Mouse (Mus musculus) cortical plate, adult 2 months (tissue): ENCODE results near the gene Ugcg. TPM values are rescaled to one million over a fixed set of nuclear protein-coding genes. Genes with fewer than 3 reads are reported as not detected.

Source experiments
- H3K27ac ChIP-seq: fragments of 200-500 bp; 2 replicates; pipeline ENCODE4 v1.5.1; 2012; ENCODE audit warnings: low read length, control low read depth, inconsistent platforms; ENCODE audit not compliant: insufficient read depth
- H3K4me1 ChIP-seq: fragments of 200-500 bp; 2 replicates; pipeline ENCODE4 v1.6.1; 2011; ENCODE audit warnings: low read length; ENCODE audit not compliant: control insufficient read depth, insufficient read depth
- H3K4me3 ChIP-seq: fragments of 200-500 bp; 2 replicates; pipeline ENCODE4 v1.5.1; 2011; ENCODE audit warnings: mild to moderate bottlenecking, low read length, control low read depth; ENCODE audit not compliant: insufficient read depth
- CTCF ChIP-seq: fragments of 200-500 bp; IDR thresholded peaks from 2 replicates; pipeline ENCODE4 v1.5.1; 2011; ENCODE audit warnings: mild to moderate bottlenecking, control low read depth, low read length; ENCODE audit not compliant: insufficient read depth; ENCODE audit errors: extremely low read depth
- POLR2A ChIP-seq: fragments of 200-500 bp; IDR thresholded peaks from 2 replicates; pipeline ENCODE4 v1.6.1; 2011; ENCODE audit warnings: mild to moderate bottlenecking, low read length, control low read depth; ENCODE audit not compliant: insufficient read depth; ENCODE audit errors: extremely low read depth
- polyA plus RNA-seq: library from polyadenylated mRNA; depleted of rRNA; stranded (reverse); fragments of >200 nt; gene quantifications from 2 replicates; pipeline ENCODE4 v1.2.3, GENCODE M21; 2012

Ugcg gene
- polyA plus RNA-seq, 1 experiment = 59.1 TPM

DNA sequence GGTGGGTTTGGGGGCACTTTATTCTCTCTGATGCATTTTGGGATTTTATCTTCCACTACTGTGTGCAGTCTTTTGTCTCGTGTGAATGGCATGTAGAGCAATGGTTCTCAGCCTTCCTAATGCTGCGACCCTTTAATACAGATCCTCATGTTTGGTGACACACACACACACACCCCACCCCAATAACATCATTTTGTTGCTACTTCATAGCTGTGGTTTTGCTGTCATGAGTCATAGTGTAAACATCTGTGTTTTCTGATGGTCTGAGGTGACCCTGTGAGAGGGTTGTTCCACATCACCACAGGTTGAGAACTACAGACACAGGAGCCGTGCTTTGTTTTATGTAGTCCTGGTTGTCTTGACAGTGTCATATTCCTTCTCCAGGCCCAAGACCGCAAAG is 15.6 kb downstream of the Ugcg start:
- Histone ChIP-seq H3K4me1 (peaks cover 5% of the 10 kb centered on the region), H3K27ac (no peak overlapping the region), H3K4me3 (no peak overlapping the region)
- no peak for TF ChIP-seq CTCF
- TF ChIP-seq POLR2A = no peak

GRCm38 (mm10) chr4:59205758-59206340 is 16.8 kb downstream of the Ugcg start:
- peaks cover 3% of the 10 kb centered on the region for H3K4me1 ChIP-seq
- no peak overlapping the region for H3K4me3 ChIP-seq
- no peak for TF ChIP-seq CTCF
- no peak for TF ChIP-seq POLR2A
- H3K27ac ChIP-seq = no peak overlapping the region

- H3K4me3 ChIP-seq = no peak overlapping the region
- no peak for TF ChIP-seq POLR2A
- no peak for TF ChIP-seq CTCF
- no peak overlapping the region for H3K27ac ChIP-seq
- peaks cover 3% of the 10 kb centered on the region for H3K4me1 ChIP-seq
These were observed 17.5 kb downstream of the Ugcg start for GRCm38 (mm10) chr4:59206600-59206999.

DNA sequence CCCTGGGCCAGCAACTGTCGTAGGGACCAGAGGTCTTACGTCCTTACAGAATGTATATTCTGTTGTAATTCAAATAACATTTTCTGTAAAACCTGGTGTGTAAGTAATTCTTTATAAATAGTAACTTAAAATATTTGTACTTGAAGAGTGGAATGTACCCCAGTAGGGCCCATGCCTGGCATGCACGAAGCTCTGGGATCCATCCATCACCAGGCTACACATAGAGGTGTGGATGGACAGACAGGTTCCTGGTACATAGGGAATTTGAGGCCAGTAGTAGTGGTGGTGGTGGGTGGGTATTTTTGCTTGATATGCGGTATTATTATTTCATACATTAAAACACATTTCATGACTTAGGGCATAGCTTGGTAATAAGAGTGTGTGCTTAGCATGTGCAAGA is 19.6 kb downstream of the Ugcg start:
- Histone ChIP-seq H3K4me1 (peaks cover 3% of the 10 kb centered on the region), H3K27ac (no peak overlapping the region), H3K4me3 (no peak overlapping the region)
- no peak for TF ChIP-seq CTCF
- TF ChIP-seq POLR2A = no peak

DNA sequence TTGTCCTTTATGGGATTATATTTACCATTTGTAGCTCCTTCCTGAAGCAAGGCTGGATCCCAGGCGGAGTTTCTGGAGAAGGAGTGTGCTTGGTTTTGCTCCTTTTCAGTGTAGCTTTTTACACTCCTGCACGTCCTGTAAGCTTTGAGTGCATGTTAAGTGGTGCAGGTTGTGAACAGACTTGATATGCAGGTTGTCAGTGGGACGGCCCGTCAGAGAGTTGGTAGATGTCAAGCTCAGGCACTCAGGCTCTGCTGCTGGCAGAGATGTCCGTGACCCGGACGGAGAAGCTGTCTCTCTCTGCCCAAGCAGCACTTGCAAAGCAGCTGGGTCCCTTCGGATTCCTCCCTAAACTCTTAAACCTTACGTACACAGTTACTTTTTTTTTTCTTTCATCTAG is 22.1 kb downstream of the Ugcg start:
- TF ChIP-seq POLR2A (no peak), CTCF (no peak)
- no peaks in the 10 kb centered on the region; the same call in 1 of the 2 replicates for H3K4me1 ChIP-seq
- H3K4me3 ChIP-seq = no peak overlapping the region
- H3K27ac ChIP-seq = no peak overlapping the region

GRCm38 (mm10) chr4:59213833-59214232 is 24.8 kb downstream of the Ugcg start:
- TF ChIP-seq POLR2A = no peak
- TF ChIP-seq CTCF = no peak
- H3K27ac ChIP-seq = no peak overlapping the region
- no peaks in the 10 kb centered on the region for H3K4me1 ChIP-seq
- no peak overlapping the region for H3K4me3 ChIP-seq

DNA sequence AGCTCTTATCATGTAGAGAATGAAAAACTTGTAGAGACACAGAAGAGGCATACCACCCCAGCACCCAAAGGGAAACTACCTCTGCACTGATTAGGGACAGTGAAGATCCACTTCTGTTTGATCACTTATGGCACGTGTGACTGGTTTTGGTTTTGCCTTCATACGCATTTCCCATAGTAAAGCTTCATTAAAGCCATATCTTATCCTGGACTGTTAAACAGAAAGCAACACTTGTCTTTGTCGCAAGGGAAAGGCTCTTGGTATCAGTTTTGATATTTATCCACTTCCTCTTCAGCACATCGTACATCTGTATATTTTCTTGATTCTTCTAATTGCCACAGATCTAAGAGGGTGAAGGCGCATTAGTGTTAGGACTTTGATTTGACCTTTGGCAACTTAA is 25.6 kb downstream of the Ugcg start:
- no peak for TF ChIP-seq POLR2A
- no peak for TF ChIP-seq CTCF
- Histone ChIP-seq H3K4me3 (no peak overlapping the region), H3K27ac (no peak overlapping the region), H3K4me1 (no peaks in the 10 kb centered on the region)

DNA sequence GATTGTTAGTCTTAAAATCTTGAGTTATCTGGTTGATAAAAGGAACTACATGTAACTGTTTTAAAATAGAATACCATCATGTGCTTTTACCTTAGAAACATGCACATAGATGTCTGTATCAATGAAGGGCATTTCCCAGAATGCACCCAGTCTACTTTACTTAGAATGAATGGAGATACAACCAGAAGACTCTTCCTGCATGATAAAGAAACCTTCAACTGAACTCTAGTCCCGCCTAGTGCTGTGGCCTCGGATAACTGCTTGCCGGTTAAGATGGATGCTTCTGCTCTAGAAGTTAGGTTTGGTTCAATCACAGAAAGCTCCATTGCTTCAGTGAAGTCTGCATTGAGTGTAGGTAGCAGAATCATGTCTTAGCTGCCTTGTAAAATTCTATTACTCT is 26.5 kb downstream of the Ugcg start:
- TF ChIP-seq POLR2A = no peak
- no peak for TF ChIP-seq CTCF
- Histone ChIP-seq H3K4me3 (no peak overlapping the region), H3K27ac (no peak overlapping the region), H3K4me1 (no peaks in the 10 kb centered on the region)

DNA sequence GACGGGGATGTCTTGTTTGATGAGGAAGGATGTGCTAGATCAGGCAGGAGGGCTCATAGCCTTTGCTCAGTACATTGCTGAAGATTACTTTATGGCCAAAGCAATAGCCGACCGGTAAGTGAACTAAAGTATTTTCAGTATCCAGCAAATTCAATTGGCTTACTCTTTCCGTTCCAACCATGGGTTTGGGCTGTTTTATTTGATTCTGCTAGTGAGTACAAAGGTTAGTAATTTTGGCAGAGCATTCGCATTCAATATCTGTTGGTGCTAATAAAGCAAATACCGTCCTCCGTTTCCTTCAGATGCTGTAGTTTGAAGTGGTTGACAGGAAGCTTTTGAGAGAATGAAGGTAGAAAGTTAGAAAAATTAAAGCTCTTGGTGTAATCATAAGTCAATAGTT is 28.0 kb downstream of the Ugcg start:
- no peaks in the 10 kb centered on the region for H3K4me1 ChIP-seq
- H3K4me3 ChIP-seq = no peak overlapping the region
- TF ChIP-seq POLR2A (no peak), CTCF (no peak)
- H3K27ac ChIP-seq = no peak overlapping the region

DNA sequence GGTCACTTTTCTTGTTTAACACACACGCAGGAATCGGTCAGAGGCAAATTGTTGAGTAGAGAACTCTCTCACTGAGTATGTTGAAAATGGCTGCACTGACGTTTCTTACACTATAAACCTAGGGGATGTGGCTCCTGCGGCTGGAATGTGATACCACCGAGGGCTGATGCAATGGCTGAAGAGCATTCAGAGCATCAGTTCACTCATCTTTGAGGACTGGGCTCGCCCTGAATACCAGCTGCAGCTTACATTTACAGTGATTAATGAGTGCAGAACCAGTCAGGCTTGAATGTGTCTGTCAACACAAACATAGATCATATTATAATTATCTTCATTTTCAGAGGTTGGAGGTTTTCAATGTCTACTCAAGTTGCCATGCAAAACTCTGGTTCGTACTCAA is 29.1 kb downstream of the Ugcg start:
- no peak for TF ChIP-seq CTCF
- no peak for TF ChIP-seq POLR2A
- Histone ChIP-seq H3K27ac (no peak overlapping the region), H3K4me1 (no peaks in the 10 kb centered on the region), H3K4me3 (no peak overlapping the region)

DNA sequence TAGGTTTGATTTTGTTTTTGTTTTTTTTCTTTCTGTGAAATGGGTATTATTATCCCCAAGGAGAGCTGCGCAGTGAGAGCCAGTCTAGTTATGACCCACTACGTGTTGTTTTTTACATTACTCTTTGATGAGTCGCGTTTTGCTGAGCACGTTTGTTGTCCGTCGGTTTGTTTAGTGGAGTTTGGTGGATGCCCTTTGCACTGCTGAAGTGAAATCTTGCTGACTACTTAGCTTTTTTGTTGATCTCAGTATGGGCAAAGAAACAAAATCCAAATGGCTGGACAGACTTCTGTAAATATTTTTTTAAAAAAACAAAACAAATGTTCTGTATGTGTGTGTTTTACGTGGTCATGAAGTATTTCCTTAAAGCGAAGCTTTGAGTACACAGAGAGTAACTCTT is 33.2 kb downstream of the Ugcg start:
- TF ChIP-seq CTCF = no peak
- TF ChIP-seq POLR2A = no peak
- Histone ChIP-seq H3K4me3 (no peak overlapping the region), H3K27ac (no peak overlapping the region), H3K4me1 (no peaks in the 10 kb centered on the region)
